Mouse (Mus musculus) neutrophil, adult 5-6 weeks (primary cell): Measurements from ENCODE around the gene Bcl2l11. TPM values are rescaled to one million over a fixed set of nuclear protein-coding genes. Genes with fewer than 3 reads are reported as not detected.
A peak's percentile ranks its signal among the peaks of the same experiment; 100 is the strongest.

Experiments used
- ATAC-seq: fragments of 151-379, 151-347 bp; 2 replicates; pipeline ENCODE4 v1.8.0; 2017; ENCODE audit warnings: mild to moderate bottlenecking, moderate TSS enrichment; ENCODE audit not compliant: insufficient number of reproducible peaks, poor library complexity, low FRiP score, severe bottlenecking; ENCODE audit errors: extremely low read depth
- total RNA-seq: library from RNA; stranded (forward); fragments of 200-1000 nt; gene quantifications from 2 replicates; pipeline ENCODE4 v1.2.3, GENCODE M21; 2017

The Bcl2l11 gene
- total RNA-seq, 1 experiment from 2014 or later: 48.5 TPM

DNA sequence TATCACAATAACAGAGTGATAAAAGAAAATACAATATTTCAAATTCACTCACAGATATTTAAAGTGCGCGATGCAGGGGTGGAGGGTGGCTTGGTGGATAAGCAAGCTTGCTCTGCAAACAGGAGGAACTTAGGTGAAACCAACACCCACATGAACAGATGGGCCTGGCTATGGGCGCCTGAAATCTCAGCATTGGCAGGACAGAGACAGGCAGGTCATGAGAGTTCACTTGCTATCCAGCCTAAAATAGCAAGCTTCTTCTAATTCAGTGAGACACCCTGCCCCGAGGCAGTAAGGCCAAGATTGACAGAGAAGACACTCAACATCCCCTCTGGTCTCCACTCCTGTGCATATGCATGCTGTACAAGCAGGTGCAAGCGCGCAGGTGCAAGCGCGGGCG, 23.8 kb upstream of the Bcl2l11 start:
- ATAC-seq: no peak

- ATAC-seq: no peak
Measured at GRCm38 (mm10) chr2:128104815-128105214, 21.0 kb upstream of the Bcl2l11 start.

GRCm38 (mm10) chr2:128105651-128106050, 20.2 kb upstream of the Bcl2l11 start:
- ATAC-seq: no peak

GRCm38 (mm10) chr2:128111537-128111936, 14.3 kb upstream of the Bcl2l11 start:
- 0 out of 2 replicates have a peak, but pooled peaks have one; percentile 19 for ATAC-seq

DNA sequence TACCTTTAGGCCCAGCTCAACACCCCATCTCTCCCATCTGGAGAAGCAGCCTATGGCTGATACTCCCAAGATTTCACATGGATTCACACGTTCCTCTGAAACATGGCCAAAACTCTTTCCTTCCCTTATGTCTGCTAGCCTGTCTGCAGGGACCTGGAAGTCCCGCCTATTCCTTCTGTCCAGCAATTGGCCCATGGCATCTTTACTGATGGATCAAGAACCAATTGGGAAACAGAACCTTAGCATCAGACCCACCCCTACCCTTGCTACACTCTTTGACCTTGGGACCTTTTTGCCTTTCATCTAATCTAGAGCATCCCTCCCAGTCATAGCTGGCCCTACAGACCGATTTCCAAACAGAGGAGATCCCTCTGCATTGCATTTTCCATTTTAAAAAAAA, 11.2 kb upstream of the Bcl2l11 start:
- no peak for ATAC-seq

DNA sequence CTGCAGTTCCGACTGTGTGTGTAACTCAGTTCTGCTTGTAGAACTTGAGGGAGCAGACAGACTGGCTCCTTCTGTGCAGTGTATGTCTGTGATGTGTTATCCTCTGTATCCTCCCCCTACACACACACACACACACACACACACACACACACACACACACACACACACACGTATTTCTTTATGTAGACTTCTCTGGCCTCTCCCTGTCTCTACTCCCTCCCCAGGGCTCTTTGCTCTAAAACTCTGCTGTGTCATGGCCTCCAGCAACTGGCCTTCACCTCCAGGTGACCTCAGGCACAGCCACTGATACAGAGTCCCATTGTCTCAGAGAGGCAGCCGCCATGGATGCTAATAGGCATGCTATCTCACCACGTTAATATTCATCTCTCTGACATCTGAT, 10.3 kb upstream of the Bcl2l11 start:
- ATAC-seq: no peak

DNA sequence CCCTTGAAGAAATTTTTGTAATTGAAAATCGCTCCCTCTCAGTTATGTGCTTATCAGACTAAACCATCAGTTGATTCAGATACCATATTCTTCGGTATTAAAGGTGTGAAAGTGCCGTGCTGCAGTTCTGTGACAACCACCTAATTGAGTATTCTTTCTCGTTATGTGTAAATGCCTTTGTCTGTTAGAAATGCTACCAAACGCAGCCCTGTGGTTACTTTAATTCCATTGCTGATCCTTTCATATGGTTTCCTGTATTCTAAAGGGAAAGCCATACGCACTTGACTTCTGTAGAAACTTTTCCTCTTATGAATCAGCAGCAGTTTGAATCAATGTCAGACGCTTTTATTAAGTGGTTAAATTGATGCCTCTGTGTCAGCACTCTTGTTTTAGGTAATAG, 8.2 kb upstream of the Bcl2l11 start:
- no peak for ATAC-seq

- ATAC-seq: no peak
Measured at GRCm38 (mm10) chr2:128118971-128119370, 6.9 kb upstream of the Bcl2l11 start.

DNA sequence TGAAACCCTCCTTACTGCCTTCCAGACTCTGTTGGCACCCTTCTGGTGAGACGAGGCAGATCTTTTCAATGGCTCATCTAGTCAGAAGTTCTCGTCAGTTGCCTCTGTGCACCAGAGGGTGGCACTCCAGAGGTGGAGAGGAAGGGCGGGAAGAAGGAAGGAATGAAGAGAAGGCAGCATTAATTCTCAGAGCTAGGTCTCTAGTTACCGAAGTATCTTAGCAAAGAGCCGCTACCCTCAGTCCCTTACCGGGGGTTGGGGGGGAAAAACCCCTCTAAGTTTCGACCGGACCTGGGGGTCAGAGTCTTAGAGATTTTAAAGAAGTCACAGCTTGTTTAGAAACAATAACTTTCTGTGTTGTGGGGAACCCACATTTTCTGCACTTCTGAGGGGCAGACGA, 3.3 kb upstream of the Bcl2l11 start:
- peak; percentile 16; the same call in 1 of the 2 replicates for ATAC-seq

DNA sequence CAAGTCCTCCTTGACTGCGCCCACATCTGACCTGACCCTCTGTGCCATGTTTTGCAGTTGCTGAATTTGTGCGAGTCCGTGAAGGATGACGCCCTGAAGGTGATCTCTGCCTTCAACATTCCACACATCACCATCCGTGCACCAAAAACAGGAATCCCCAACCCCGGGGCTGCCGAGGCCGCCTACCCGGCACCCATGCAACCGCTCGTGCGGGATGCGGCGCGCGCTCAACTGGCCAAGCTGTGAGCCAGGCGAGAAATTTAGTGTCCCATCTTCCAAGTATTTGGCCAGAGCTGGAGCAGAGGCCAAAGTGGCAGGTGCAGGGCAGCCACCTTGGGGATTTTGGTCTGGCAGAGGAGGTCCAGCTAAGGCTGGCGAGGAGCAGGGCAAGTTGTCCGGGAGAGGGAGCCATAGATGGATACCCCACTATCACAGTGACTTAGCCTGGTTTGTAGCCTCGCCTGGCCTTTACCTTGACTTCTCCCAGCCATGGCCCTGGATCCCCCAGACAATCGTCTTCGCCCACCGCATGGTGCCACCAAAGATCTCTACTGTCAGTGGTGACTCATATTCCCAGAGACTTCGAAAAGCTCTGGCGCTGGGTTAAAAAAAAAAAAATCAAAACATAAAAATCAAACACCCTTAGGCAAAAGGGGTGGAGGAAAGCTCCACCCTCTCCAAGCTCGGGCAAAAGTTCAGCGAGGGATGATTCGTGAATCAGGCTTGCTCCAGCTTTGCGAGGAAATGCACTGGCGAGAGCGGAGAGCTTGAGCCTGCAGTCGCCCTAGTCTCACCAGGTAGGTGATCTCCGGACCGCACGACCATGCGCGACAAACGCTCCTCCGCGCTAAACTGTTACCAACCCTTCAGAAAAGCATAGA, 2.7 kb upstream of the Bcl2l11 start:
- no peak for ATAC-seq

GRCm38 (mm10) chr2:128123921-128124683, 1.7 kb upstream of the Bcl2l11 start:
- no peak for ATAC-seq

GRCm38 (mm10) chr2:128124693-128125092, 1.1 kb upstream of the Bcl2l11 start:
- ATAC-seq: no peak

GRCm38 (mm10) chr2:128126591-128127051, 783 bp downstream of the Bcl2l11 start:
- ATAC-seq: no peak

- ATAC-seq: peak; percentile 65
Measured at GRCm38 (mm10) chr2:128127121-128127671, 1.4 kb downstream of the Bcl2l11 start.

- ATAC-seq: no peak
Measured at GRCm38 (mm10) chr2:128127691-128128292, 2.0 kb downstream of the Bcl2l11 start.

DNA sequence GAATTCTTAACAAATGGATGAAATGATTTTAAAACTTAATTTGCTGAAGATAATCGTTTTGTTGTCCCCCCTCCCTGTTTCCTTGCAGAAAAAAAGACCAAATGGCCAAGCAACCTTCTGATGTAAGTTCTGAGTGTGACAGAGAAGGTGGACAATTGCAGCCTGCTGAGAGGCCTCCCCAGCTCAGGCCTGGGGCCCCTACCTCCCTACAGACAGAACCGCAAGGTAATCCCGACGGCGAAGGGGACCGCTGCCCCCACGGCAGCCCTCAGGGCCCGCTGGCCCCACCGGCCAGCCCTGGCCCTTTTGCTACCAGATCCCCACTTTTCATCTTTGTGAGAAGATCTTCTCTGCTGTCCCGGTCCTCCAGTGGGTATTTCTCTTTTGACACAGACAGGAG, 2.7 kb downstream of the Bcl2l11 start:
- no peak for ATAC-seq

- ATAC-seq: no peak
Measured at GRCm38 (mm10) chr2:128131503-128131902, 5.7 kb downstream of the Bcl2l11 start.

DNA sequence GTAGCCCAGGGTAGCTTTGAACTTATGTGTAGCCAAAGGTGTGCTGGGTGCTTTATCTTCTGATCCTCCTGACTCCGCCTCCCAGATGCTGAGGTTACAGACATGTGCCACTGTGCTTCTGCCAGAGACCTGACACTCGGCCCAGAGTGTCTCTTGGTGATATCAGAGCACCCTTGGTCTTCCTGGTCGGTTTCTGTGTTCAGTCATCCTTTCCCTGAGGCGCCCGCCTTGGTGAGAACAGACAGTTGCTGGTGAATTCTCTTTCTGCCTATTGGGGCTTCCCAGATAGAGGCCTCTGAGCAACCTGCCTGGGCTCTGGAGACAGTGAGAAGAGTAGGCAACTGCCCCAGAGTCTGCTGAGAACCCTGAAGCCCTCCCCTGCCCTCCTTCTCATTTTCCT, 6.8 kb downstream of the Bcl2l11 start:
- no peak for ATAC-seq

- ATAC-seq: no peak
Measured at GRCm38 (mm10) chr2:128133865-128134264, 8.0 kb downstream of the Bcl2l11 start.
